Mouse (Mus musculus) gastrocnemius, postnatal 10 days (tissue): ENCODE data around the gene Mat2b. TPM values are rescaled to one million over a fixed set of nuclear protein-coding genes. Genes with fewer than 3 reads are reported as not detected.

Experiments
- DNase-seq: peaks from one replicate; pipeline ENCODE4 v3.0.0; 2021; ENCODE audit warnings: mixed read lengths
- total RNA-seq, 2 experiments: library from RNA; stranded (reverse); gene quantifications; 2 replicates each; pipeline ENCODE4 v1.2.3; 2021

Gene Mat2b
- total RNA-seq, 2 experiments from 2014 or later = 55.3 to 61.3 TPM

DNA sequence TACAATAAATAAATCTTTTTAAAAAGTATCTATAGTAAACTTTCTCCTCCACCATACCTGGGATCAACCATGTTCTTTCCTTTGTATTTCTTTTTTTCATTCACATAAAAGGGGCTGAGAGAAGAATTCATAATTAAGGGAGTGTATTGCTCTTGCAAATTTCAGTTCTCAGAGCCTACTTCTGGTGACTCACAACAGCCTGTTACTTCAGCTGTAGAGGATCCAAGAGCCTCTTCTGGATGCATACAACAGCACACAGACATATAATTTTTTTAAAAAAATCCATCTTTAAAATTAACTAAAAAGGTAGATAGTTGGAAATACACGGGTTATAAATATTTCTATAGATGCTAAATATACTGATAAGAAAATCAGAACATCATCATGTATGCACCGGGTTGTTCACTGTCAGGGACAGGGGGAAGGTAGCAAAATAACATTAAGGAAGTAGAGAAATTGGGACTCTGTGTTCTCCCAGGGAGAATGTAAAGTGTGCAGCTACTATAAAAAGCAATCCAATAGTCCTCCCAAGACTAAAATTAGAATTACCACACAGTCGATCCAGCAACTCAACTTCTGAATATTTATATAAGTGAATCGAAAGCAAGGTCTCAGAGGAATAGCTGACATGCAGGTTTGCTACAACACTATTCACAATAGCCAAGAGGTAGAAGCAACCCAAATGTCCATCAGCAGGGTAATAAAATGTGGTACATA, 19.8 kb downstream of the Mat2b start:
- no peak for DNase-seq

DNA sequence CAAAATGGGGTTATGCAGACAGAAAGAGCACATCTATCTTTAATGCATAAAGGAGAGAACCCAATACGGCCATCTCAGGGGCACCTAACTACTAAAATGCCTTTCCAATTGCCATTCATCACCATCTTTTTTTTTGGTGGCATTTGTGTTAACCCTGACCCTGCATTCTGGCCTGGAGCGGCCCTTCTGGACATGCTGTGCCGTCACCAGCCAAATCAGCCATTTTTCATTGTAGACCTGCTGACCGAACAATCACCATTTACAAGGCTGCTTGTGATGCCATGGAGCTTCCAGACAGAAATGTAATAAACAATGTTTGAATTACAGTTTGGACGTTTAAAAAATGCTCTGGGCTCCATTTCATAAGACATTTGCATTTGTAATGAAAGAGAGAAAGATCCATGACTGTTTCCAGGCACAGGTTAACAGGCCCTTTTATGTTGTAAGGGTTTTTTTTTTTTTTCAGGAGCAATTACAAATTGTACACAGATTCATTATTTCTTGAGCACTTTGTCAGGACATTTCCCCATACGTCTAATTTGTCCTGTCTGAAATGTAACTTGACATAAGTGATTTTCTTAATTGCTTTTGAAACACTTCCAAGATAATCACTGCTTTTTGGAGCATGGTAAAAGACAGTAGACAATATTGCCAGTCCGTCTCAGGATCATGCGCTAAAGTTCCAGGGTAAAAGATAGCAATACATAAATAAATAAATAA, 45.1 kb downstream of the Mat2b start:
- DNase-seq = no peak

DNA sequence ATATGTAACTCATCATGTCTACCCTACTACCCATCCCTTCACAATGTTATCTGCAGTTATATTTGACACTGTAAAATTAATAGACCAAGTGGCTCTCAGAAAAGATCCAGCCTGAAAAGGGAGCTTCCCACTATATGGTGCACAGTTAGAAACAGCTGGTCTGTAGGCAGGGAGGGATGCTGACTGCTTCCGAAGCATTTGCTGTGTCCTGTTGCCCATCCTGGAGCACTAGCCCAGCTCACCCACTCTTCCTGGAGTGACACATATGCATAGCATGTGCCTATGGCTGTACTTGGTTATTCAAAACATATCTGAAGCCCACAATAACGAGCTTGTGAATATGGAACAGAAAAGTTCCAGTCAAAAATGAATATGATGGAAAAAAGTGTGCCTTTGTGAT, 47.8 kb downstream of the Mat2b start:
- DNase-seq = no peak

Other genes with a start within 250 kb of the Mat2b start
- 1 to 10 TPM; 3.7 to 4.5 TPM for gene Hmmr, start 38.2 kb upstream of the Mat2b start, total RNA-seq
- gene Nudcd2, start 38.5 kb upstream of the Mat2b start, total RNA-seq = 10 to 100 TPM; 20.9 to 27.9 TPM
- gene Ccng1, start 60.1 kb upstream of the Mat2b start, total RNA-seq = 100 to 1,000 TPM; 461 to 588 TPM